Mouse (Mus musculus): Measurements from ENCODE around the gene Il9r. TPM values are rescaled to one million over a fixed set of nuclear protein-coding genes. Genes with fewer than 3 reads are reported as not detected.
"Not testable (repeated sequence)": the region's sequence is repeated elsewhere in the genome, so short reads cannot be mapped to it uniquely, and the experiment has no call there.

The Il9r gene
- total RNA-seq, 2 experiments from 2014 or later, result not detected

- intact Hi-C loops (cut with DNase I), result loop anchor here (2.0 kb wide), 1 partner anchor 105 kb away; no protein-coding TSS in a partner anchor
Measured at GRCm38 (mm10) chr11:32215372-32216162, 15.5 kb upstream of the Il9r start.

GRCm38 (mm10) chr11:32210623-32211022 is 10.5 kb upstream of the Il9r start:
- Histone ChIP-seq H3K4me3 (no peak overlapping the region), H3K27ac (no peak overlapping the region)
- DNase-seq (ENCODE audit: extremely low spot score in 1 of 2, low spot score in 2 of 2), result no peak
- intact Hi-C loops (cut with DNase I), result no loop called here
- TF ChIP-seq CTCF (IDR thresholded peaks at IDR 0.05), result no peak

More at GRCm38 (mm10) chr11:32215372-32216162, 15.5 kb upstream of the Il9r start:
- TF ChIP-seq CTCF (IDR thresholded peaks at IDR 0.05), result no peak
- DNase-seq (ENCODE audit: extremely low spot score in 1 of 2, low spot score in 2 of 2), result no peak
- Histone ChIP-seq H3K27ac (no peak overlapping the region), H3K4me3 (no peak overlapping the region)

- Histone ChIP-seq H3K4me3 (peak within 1 kb of the TSS; percentile 87), H3K27ac (peak within 1 kb of the TSS; percentile 61)
- intact Hi-C loops (cut with DNase I), result no loop called here
- TF ChIP-seq CTCF (IDR thresholded peaks at IDR 0.05), result peak; percentile 33
- peak; percentile 88 to 92 for DNase-seq (ENCODE audit: extremely low spot score in 1 of 2, low spot score in 2 of 2)
Measured at GRCm38 (mm10) chr11:32205058-32205873, 5.2 kb upstream of the Il9r start, which contains the start of gene Snrnp25. Gene Snrnp25 (plus strand): TSS chr11:32205415.

GRCm38 (mm10) chr11:32201922-32202685 is 2.0 kb upstream of the Il9r start:
- intact Hi-C loops (cut with DNase I), result no loop called here
- no peak for TF ChIP-seq CTCF (IDR thresholded peaks at IDR 0.05)
- no peak for DNase-seq (ENCODE audit: extremely low spot score in 1 of 2, low spot score in 2 of 2)
- Histone ChIP-seq H3K4me3 (no peak overlapping the region), H3K27ac (no peak overlapping the region)

GRCm38 (mm10) chr11:32200992-32201391 is 913 bp upstream of the Il9r start:
- H3K4me3 ChIP-seq; intact Hi-C loops (cut with DNase I); DNase-seq (ENCODE audit: extremely low spot score in 1 of 2, low spot score in 2 of 2); H3K27ac ChIP-seq: not testable (repeated sequence)
- TF ChIP-seq CTCF (IDR thresholded peaks at IDR 0.05), result peak; percentile 12

GRCm38 (mm10) chr11:32199230-32199629 is 849 bp downstream of the Il9r start:
- no peak for TF ChIP-seq CTCF (IDR thresholded peaks at IDR 0.05)
- intact Hi-C loops (cut with DNase I), result loop anchor here (5.0 kb wide), 1 partner anchor 78 kb away; the partner anchor contains the start of gene Hba-x
- DNase-seq (ENCODE audit: extremely low spot score in 1 of 2, low spot score in 2 of 2), result no peak
- Histone ChIP-seq H3K27ac (no peak overlapping the region), H3K4me3 (no peak overlapping the region)

GRCm38 (mm10) chr11:32198256-32198955 is 1.7 kb downstream of the Il9r start:
- no peak overlapping the region for H3K27ac ChIP-seq
- TF ChIP-seq CTCF (IDR thresholded peaks at IDR 0.05), result no peak
- H3K4me3 ChIP-seq, result no peak overlapping the region
- DNase-seq (ENCODE audit: extremely low spot score in 1 of 2, low spot score in 2 of 2), result no peak
- intact Hi-C loops (cut with DNase I), result loop anchor here (5.0 kb wide), 1 partner anchor 79 kb away; the partner anchor contains the start of gene Hba-x

- intact Hi-C loops (cut with DNase I), result loop anchor here (5.0 kb wide), 1 partner anchor 80 kb away; the partner anchor contains the start of gene Hba-x
- no peak overlapping the region for H3K27ac ChIP-seq
- no peak for DNase-seq (ENCODE audit: extremely low spot score in 1 of 2, low spot score in 2 of 2)
- no peak for TF ChIP-seq CTCF (IDR thresholded peaks at IDR 0.05)
- no peak overlapping the region for H3K4me3 ChIP-seq
Measured at GRCm38 (mm10) chr11:32197766-32198165, 2.3 kb downstream of the Il9r start.

- H3K4me3 ChIP-seq, result no peak overlapping the region
- no peak for TF ChIP-seq CTCF (IDR thresholded peaks at IDR 0.05)
- no peak overlapping the region for H3K27ac ChIP-seq
- no peak for DNase-seq (ENCODE audit: extremely low spot score in 1 of 2, low spot score in 2 of 2)
- intact Hi-C loops (cut with DNase I), result loop anchor here (5.0 kb wide), 1 partner anchor 81 kb away; the partner anchor contains the start of gene Hba-x
Measured at GRCm38 (mm10) chr11:32196727-32197126, 3.4 kb downstream of the Il9r start.

- intact Hi-C loops (cut with DNase I), result loop anchor here (5.0 kb wide), 1 partner anchor 81 kb away; the partner anchor contains the start of gene Hba-x
- TF ChIP-seq CTCF (IDR thresholded peaks at IDR 0.05), result no peak
Measured at GRCm38 (mm10) chr11:32195867-32196540, 4.1 kb downstream of the Il9r start.

More at GRCm38 (mm10) chr11:32195867-32196540, 4.1 kb downstream of the Il9r start:
- no peak for DNase-seq (ENCODE audit: extremely low spot score in 1 of 2, low spot score in 2 of 2)
- Histone ChIP-seq H3K4me3 (no peak overlapping the region), H3K27ac (no peak overlapping the region)

Data from left cerebral cortex, adult 2 months (tissue).